Mouse (Mus musculus) naive thymus-derived CD4-positive, alpha-beta T cell, adult 2 months (primary cell): ENCODE data around the gene Slc25a10.

Experiments used
- DNase-seq: peaks from one replicate; pipeline ENCODE4 v3.0.0-alpha.2; 2011; ENCODE audit warnings: low read depth

Slc25a10 gene

GRCm38 (mm10) chr11:120539285-120540014, 47.8 kb downstream of the Slc25a10 start:
- DNase-seq: no peak

GRCm38 (mm10) chr11:120541907-120542306, 50.3 kb downstream of the Slc25a10 start:
- DNase-seq: no peak

DNA sequence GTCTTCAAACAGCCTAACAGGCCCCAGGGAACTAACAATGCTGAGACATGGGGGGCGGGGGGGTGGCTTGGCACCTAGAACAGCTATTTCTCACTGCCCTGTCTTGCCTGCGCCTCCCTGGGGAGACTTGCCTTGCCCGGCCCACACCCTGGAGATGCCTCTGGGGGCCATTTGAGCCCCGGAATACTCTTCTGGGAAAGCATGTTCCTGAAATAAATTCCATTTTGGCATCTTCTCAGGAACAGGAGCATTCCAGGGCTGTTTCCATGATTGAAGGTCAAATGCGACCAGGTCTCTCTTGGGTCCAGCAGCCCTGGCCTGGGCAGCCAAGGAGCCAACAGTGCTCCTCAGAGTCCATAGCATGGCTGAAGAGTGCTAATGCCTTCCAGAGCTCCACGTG, 50.7 kb downstream of the Slc25a10 start:
- no peak for DNase-seq

GRCm38 (mm10) chr11:120545964-120546363, 54.3 kb downstream of the Slc25a10 start:
- DNase-seq: no peak

- peak; percentile 48 for DNase-seq
Observed at GRCm38 (mm10) chr11:120547469-120547868, 55.8 kb downstream of the Slc25a10 start.

DNA sequence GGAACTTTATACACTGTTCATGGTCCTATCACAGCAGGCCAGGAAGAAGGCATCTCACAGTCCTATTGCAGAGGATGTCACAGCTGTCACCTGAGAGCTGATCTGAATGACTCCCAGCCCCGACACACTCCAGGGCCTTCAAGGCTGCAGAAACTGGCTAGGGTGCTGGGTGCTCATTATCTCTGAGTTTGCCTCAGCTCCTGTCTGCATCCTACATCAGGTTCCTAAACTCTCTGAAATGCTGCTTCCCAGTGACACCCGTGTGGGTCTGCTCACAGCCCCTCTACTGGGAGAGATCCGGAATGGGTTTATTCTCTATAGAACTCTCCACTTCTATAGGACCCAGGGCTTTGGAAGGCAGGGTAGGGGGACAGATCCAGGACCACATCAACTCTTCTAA, 56.6 kb downstream of the Slc25a10 start:
- DNase-seq: no peak

DNA sequence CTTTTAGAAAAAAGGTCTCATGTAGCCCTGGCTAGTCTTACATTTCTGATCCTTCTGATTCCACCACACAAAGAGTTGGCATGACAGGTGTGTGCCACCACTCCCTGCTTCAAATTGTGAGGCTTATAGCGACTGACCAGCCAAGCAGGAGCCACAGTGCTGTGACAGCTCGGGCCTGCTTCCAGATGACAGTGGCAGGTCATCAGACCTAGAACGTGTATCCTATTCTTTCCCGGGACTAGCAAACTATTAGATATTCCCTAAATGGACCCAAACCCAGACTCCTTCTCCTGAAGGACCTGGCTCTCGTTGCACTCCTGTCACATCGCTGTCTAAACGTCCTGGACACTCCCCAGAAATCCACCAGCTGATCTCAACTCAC, 57.1 kb downstream of the Slc25a10 start:
- DNase-seq: peak; percentile 24
